Mouse (Mus musculus): ENCODE data around the gene Fmr1.
"Not testable (repeated sequence)": the region's sequence is repeated elsewhere in the genome, so short reads cannot be mapped to it uniquely, and the experiment has no call there.

Fmr1 gene

DNA sequence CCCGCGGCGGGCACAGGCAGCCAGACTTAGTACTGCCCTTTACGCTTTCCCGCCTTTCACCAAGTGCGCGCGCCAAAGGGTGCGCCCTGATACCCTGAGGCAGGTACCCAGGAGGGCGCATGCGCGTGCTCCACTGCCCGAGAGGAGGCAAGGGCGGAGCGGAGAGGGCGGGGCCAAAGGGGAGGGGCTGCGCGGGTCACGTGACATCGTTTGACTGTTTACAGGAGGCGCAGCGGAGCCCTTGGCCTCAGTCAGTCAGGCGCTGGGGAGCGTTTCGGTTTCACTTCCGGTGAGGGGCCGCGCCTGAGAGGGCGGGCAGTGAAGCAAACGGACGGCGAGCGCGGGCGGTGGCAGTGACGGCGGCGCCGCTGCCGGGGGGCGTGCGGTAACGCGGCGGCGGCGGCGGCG lies at the start of gene Fmr1:
Gene Fmr1 (plus strand): TSS at position 209 of the 408 bp plus-strand sequence.
- DNase-seq (ENCODE audit: low spot score in 2 of 2), result peak; percentile 91 to 96

DNA sequence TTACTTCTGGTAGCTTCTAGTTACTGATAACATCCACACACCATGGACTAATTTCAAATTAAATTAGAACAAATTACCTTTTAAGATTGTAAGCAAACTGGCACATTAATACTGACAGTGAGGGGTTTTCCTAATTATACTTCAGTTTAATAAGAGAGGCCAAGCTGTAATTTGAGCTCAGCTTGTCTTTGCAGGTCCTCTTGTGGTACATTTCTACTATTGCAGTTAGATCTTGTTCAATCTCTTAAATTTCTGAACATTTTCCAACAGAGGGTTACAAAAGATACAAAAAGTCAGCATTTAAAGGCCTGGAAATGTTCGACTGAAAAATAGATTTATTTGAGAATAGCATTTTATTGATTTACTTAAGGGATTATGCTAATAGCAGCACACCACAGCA lies 36.7 kb upstream of the Fmr1 start:
- no peak for DNase-seq (ENCODE audit: low spot score in 2 of 2)

GRCm38 (mm10) chrX:68645154-68645919 lies 33.0 kb upstream of the Fmr1 start:
- no peak for DNase-seq (ENCODE audit: low spot score in 2 of 2)

- no peak for DNase-seq (ENCODE audit: low spot score in 2 of 2)
Observed at GRCm38 (mm10) chrX:68677508-68677907, 833 bp upstream of the Fmr1 start.

DNA sequence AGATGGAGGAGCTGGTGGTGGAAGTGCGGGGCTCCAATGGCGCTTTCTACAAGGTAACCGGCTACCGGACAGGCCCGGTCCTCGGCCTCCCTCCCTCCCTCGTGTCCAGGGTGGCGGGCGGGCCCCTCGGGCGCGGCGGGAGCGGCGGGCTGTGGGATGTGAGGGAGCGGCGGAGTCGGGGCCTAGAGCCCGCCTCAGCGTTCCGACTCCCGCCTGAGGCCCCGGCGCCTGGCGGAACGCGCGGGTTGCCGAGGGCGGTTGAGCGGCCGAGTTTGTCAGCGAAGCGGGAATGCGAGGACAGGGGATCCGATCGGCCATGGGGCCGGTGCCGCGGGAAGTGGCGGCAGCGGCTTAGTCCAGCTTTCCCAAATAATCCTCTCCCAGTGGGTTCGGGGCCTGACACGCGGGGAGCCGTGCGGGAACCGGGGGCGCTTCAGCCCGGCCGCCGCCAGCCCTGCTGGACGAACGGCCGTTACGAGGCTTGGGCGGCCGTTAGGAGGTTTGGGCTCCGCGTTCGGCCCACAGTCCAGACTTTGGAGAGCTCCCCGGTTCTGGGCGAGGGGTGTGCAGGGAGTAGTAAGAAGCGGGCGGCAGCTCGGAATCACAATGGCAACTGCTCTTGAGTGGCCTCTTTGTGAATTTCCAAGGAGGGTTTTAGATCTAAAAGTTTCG lies 610 bp downstream of the Fmr1 start:
- peak; percentile 3 to 47 for DNase-seq (ENCODE audit: low spot score in 2 of 2)

- DNase-seq (ENCODE audit: low spot score in 2 of 2), result no peak
Observed at GRCm38 (mm10) chrX:68684706-68685105, 6.4 kb downstream of the Fmr1 start.

- DNase-seq (ENCODE audit: low spot score in 2 of 2), result not testable (repeated sequence)
Observed at GRCm38 (mm10) chrX:68691936-68692335, 13.6 kb downstream of the Fmr1 start.

DNA sequence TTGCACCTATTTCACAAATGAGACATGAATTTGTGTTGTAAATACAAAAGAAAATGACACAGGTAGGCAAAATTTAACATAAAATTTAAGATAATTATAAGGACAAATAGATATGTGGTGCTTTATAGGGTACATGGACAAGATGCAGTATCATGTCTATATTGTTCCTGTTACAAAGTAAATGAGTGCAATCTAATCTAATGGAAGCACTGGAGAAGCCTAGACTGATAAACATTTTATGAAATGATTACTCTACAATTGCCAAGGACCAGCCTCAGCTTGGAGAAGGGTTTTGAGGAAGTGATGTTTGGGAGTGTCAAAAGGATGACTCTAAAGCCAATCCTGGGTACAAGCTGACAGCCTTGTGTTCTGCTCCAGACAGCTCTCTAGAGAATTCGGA lies 58.6 kb downstream of the Fmr1 start:
- no peak for DNase-seq (ENCODE audit: low spot score in 2 of 2)

DNA sequence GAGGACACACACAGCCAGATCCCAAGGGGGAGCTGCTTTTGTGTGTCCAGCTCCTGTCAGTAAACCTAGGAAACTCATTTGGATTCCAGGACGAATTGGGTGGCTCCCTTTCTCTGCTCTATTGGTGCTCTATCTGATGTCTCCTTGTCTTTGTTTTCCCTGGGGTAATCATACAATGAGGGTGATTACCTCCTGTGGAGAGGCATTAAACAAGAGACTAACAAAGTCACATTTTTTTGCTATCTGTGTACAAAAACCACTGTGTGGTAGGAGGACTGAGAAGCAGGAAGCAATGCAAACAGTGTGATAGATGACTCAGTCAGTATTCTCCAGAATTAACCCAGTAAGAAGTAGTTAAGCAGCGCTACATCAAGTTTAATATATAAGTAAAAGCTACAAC lies 61.7 kb downstream of the Fmr1 start:
- no peak for DNase-seq (ENCODE audit: low spot score in 2 of 2)

DNA sequence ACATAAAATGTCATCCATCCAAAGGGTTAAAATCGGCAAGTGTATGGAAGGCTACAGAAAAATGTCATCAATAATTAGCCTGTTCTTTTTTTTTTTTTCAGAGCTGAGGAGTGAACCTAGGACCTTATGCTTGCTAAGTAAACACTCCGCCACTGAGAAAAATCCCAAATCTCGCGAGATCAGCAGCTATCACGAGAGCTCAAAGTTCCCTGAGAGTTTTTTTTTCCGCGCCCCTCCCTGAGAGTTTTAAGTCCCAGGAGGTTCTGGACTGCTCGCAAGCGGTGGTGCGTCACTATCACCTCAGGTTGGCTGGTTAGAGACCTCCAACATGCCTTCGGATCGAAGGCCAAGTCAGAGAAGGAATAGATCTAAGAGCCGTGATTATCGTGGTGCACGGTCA lies 83.3 kb downstream of the Fmr1 start, which contains the start of gene Fmr1nb:
Gene Fmr1nb (plus strand): TSS at position 234 of the 400 bp plus-strand sequence.
- DNase-seq (ENCODE audit: low spot score in 2 of 2), result no peak
